Mouse (Mus musculus): ENCODE measurements around the gene Fitm2.

DNA sequence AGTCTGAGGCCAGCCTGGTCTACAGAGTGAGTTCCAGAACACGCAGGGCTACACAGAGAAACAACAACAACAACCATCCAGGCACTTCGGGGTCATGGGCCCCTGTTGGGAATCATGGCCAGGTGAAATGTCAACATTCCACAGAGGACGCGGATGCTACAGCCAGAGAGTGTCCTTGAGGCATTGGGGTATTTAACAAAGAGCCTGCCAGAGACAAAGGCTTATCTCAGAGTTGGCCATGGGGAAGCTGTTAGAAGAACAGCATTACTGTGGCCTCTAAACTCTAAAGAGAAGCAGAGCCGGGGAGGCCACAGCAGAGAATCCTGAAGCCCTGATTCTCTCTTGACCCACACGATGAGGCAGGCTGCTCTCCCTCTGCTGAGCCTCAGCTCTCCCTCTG, 3.6 kb downstream of the Fitm2 start:
- no peak for TF ChIP-seq CTCF (IDR thresholded peaks at IDR 0.05; ENCODE audit: low read depth, low read length)
- TF ChIP-seq POLR2A (IDR thresholded peaks at IDR 0.05; ENCODE audit: extremely low read depth, insufficient read depth, low read length): no peak

Data from liver, adult 2 months (tissue).